Mouse (Mus musculus): Measurements from ENCODE around the gene Evl.

Gene Evl

DNA sequence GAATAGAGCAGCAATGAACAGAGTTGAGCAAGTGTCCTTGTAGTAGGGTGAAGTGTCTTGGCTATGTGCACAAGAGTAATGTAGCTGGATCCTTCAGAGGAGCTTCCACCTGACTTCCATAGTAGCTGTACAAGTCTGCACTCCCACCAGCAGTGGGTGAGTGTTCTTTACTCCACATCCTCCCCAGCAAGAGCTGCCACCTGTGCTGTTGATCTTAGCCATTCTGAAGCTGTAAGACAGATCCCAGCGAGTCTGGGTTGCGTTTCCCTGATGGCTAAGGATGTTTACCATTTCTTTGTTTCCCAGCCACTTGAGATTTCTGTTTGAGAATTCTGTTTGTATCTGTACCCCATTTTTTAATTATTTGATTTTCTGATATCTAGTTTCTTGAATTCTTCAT is 35.6 kb downstream of the Evl start:
- no peak for DNase-seq (ENCODE audit: extremely low read depth, low read depth)

DNA sequence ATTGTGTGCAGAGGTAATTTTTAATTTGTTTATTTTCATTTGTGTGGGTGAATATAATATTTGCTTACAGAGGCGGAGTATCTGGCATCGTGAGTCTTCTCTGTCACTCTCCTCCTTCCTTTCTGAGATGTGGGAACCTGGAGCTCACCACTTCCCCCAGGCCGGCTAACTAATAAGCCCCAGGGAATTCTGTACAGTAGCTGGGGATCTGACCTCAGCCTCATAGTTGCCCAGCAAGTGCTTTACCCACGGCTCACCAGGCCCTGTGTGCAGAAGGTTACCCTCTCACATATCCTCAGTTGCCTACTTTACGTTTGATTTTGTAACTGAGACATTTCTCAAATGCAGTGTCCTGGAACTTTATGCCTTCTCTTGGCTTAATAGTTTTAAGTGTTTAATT is 37.1 kb downstream of the Evl start:
- no peak for DNase-seq (ENCODE audit: extremely low read depth, low read depth)

DNA sequence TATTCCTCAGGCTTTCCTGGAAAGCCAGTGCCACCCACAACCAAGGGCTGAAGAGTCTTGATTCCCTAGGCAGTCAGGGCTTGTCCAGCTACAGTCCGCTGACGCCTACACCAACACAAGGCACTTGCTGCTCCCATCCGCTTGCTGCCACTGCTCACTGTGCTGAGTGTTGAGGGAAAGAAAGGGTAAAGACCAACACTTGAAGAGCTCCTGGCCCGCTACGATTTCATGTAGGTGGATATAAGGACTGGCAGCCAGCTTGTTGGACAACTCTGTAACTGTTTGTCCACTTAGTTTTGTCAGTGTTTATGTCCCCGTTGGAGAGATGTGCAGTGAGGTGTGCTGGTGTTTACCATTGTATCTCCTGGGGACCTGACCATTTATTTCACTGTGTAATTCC is 38.3 kb downstream of the Evl start:
- DNase-seq (ENCODE audit: extremely low read depth, low read depth): no peak

DNA sequence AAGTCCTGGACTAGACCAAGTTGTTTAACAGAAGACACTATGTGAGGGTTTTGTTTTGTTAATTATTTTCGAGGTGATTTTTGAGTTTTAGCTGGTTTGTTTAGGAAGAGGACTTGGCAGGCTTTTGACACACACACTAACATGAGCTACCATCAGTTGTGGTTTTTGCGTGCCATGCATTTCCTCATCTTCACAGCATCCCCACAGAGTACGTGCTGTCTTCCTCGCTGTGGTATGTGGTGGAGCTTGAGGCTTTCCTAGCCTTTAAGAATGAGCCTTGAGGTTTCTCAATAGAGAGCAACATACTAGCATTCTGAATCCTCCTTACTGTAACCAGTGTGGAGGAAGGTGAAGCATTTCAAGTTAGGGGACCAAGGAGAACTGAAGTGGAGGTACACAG is 46.3 kb downstream of the Evl start:
- DNase-seq (ENCODE audit: extremely low read depth, low read depth): no peak

DNA sequence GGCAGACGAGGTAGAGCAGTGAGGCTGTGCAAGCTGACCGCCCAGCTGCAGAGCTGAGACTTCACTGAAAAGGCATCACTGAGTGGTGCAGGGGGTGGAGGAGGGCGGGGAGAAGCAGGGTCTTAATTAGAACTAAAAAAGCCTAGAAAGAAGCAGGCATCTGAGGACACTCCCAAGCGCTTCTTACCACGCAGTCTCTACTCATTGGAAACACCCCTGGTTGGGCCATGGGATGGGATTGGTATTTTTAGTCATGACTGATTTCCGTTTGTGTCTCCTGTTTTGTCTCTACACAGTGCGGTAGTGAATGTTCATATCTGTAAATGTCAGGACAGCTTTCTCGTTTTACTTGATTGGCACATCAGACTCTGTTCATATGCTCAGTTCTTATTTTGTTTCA is 46.8 kb downstream of the Evl start:
- DNase-seq (ENCODE audit: extremely low read depth, low read depth): no peak

DNA sequence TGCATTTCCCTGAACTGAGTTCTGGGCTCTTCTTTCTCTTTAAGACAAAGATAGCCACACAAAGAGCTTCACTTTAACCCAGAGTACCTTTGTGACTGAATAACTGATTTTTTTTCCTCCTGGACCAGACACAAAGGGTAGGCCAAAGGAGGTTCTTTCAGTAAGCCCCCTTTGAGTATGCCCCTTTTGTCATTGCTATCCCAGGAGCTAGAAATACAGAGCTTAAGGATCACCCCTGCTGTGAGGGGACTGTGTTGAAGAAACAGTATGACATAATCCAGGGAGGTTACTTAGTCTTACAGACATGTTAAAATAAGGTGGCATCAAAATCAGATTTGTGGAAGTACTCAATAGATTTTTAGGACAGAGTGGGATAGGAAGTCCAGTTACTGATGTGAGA is 50.0 kb downstream of the Evl start:
- no peak for DNase-seq (ENCODE audit: extremely low read depth, low read depth)

DNA sequence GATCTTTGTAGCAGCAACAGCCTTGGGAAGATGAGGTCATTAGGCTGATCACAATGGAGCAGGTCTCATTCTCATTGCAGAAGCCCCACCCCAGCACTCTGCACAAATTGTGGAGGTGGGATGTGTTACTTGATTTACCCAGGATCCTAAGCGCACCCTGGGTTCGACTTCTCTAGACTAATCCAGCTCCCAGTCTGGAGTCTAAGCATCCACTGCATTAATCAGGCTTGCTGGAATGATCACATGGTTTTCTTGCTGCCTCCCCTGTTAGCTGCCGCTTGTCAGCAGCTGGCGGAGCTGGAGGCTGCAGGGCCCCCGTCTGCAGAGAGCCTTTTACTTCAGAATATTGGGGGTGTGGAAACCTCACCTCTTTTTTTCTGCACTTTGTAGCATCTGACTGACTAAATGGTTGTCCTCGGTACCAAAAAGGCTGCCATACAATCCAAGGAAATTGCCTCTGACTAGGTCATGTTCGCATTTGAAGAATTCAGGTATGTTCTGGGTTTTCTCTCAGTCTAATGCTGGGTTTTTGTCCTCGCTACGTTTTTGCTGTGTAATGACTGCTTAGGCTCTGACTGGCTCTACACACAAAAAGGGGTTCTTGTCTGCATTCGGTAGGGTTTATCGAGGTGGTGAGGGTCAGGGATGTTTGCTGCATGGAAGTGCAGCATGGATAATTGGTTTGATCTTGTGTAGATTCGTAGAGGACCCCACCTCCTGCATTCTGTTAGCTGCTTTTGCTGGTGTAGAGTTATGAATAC is 51.2 kb downstream of the Evl start:
- no peak for DNase-seq (ENCODE audit: extremely low read depth, low read depth)

DNA sequence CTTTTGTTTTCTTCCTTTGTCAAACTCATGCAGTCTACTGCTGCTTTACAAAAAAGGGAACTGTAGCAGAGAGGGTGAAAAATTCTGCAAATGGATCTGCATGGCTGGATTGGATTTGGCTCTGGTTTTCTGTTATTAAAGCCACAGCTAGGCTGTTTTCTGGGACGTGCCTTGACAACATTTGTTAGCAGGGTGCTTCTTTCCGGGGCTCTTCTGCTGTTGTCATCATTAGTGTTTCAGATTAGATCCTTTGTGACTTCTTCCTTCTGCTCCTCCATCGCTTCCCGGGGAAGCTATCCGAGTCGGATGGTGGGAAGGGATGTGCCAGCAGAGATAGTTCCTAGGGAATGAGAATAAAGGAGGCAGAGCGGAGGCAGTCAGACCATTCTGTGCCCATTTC is 51.8 kb downstream of the Evl start:
- DNase-seq (ENCODE audit: extremely low read depth, low read depth): no peak

DNA sequence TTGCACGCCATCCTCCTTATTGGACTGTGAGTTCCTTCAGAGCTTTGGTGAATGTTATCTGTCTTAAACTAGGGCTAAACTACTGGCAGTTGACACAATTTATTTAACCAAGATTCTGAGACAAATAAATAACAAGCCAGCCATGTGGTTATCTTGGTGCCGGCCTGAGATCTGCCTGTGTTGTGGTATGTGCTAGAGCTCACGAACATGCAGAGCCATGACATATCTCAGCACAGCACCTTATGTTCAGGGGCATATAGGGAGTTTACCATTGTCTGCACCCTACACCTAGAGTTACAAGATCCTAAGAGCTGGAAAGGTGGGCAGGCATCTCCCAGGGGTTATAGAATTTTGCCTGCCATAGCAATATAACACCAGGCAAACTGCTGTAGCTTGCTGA is 54.9 kb downstream of the Evl start:
- DNase-seq (ENCODE audit: extremely low read depth, low read depth): no peak

DNA sequence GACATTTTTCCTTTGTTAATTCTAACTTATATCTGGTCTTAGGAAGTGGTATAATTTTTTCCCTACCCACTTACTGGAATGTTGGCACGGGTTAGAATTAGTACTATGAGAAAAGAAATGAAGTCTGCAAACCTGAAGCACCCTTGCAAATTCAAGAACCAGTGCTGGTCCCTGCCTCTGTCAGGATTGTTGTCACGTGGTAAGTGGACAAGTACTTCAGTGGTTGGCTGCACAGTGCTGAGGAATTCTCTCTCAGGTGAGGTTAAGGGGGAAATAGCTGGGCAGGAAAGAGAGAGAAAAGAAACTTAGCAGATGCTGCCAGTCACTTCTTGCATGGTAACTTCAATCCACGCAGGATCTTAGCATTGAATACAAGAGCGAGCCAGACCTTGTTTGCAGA is 55.7 kb downstream of the Evl start:
- no peak for DNase-seq (ENCODE audit: extremely low read depth, low read depth)

DNA sequence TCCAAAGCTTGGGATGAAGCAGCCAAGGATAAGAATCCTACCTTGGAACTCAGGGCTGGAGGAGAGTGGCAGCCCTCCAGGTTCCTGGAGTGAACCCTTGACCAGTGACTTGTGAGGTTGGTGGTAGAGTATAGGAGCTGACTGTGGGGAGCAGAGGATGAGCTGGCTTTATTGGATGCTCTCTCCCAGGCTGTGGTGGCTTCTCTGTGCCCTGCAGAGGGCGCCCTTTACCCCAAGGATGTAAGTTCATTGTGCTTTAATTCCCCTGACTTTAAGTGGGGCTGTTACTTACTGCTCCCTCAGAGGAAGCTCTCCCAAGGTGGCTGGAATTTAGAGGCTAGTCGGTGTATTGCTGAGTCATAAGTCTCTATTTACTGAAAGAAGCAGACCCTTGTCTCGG is 58.6 kb downstream of the Evl start:
- DNase-seq (ENCODE audit: extremely low read depth, low read depth): no peak

DNA sequence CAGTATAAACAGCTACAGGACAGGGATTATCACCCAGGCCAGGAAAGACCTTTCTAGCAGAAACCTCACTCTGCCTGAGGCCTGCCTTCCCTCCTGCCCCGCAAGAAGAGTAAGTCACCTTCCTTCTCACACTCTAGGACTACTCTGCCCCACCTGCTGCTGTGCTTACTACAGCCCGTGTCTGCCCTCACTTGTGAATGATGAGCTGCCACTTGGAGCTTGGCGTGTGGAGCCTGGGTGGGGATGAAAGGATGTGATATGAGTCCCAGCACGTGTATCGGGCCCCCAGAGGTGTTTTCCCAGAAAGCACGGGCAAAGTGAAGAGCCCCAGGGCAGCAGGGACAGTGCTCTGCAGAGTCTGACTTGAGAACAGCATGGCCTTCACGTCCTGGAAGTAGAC is 63.0 kb downstream of the Evl start:
- DNase-seq (ENCODE audit: extremely low read depth, low read depth): no peak

DNA sequence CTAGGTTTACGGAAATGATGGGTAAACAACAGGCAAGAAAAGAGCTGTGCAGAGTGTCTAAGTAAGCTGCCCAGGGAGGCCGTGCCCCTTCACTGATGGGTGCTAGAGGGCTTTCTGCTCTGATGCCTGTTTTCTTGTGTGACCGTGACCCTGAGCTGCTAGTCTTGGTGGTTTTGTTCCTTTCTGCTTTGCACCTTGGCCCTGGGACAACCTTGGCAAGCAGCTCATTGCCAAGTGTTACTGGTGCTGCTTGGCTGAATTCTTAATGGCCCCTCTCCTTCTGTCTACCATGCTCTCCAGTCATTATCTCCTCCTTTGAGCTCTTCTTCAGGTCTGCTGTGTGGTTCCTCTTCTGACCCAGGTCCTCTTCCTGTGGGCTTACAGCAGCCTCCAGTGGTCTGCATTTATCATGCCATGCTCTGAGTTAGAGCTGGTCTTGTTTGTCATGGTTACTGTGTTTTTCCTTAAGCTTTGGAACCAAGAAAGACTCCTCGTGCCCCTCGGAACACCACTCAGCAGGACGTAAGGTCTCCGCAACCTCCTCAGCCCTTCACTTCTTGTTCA is 65.4 kb downstream of the Evl start:
- DNase-seq (ENCODE audit: extremely low read depth, low read depth): no peak

DNA sequence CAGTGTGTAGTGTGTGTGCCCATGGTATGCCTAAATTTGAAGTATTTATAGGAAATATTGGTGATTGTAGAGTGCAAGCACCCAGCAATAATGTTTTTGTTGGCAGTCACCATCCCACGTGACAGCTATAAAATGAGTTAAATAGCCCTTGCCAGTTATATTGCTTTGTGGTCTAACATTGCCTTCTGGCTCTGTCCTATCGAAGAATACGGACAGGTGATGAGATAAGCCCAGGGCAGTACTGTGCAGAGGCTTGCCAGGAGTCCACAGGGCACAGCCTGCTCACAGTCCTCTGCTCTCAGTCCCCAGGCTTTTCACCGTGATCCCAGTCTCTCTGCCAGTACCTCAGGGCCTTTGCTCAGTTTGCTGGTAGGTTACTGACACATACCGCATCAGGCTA is 67.9 kb downstream of the Evl start:
- no peak for DNase-seq (ENCODE audit: extremely low read depth, low read depth)

DNA sequence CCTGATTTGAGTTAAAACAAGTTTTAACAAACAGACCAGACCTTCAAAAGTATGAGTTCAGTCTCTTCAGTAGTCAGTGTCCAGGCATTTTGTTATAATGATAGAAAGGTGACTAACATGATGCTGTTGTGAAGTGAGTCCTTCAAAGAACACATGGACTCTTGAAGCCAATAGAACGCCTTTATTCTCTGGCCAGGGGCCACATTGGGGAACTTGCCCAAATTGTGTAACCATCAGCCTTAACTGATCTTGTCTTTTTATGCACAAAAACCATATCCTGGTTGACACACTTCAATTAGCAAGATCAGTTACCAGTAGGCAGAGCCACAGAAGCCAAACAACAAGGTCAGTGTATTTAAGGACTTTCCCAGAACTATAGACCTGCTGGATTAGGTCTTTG is 75.0 kb downstream of the Evl start:
- DNase-seq (ENCODE audit: extremely low read depth, low read depth): no peak

DNA sequence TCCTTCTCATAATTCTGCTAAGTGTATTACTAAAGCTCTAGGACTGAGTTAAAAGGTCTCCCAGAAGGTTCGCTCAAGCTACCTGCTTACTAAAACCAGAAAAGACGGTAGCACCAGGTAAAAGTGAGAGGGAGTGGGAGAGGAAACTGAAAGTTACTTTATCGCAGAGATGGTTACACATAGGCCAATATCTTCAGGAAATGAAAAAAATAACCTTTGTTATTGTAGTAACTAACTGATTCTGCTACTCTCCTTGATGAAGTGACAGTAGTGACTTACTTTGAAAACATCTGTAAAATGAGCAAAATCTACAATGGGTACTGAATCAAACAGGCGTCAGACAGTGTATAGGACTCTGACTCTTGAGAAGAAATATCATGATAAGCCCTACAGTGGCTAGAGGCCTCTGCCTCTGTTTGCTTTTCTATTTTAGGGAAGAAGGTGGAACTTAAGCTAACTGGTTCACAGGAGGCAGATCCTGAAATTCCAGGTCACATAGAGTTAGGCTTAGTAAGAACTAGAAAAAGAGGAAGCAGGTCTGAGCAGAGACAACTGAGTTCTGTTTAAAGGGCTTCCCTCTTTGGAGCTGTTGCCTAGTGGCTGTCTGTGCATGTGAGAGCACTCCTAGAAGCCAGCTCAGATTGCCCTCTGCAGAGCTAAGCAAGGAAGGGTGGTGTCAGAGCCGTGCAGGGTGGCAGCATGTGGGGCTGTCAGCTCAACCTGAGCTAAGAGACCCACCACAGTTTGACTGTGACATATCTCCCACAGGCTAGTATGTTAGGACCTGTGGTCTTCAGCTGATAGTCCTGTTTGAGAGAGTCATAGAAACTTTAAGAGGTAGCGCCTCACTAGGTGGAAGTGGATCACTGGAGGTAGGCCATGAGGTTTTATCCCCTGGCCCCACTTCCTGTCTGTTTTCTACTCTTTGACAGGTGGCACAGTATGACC is 76.5 kb downstream of the Evl start:
- DNase-seq (ENCODE audit: extremely low read depth, low read depth): no peak

DNA sequence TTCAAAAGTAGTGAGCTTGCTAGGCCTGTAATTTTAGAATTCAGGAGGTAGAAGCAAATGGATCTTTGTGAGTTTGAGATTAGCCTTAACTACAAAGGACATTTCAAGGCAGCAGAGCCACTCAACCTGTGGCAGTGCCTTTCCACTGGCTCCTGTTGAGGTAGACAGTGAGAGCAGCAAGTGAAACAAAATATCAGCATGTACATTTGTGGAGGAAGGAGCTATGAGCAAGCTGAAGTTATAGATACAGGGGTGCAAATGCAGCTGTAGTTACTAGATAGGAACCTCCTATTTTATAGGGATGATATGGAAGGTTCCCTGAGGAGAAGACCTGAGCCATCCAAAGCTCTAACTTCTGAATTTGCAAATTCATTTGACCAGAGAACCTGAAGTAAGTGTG is 78.0 kb downstream of the Evl start:
- DNase-seq (ENCODE audit: extremely low read depth, low read depth): no peak

DNA sequence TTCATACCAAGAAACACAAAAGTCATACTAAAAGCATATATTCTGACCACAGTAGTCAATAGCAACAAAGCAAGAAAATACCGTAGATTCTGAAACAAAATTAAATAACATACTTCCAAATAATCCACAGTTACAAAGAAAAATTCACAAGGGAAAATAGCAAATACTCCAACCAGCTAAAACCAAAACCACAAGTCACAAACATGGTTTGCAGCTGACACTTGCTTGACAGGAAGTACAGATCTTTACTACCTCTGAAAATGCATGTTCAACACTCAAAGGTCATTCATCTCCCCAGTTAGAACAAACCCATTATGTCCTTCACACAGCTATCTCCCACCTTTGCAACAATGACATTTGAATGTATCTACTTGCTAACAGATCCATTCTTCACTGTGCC is 79.5 kb downstream of the Evl start:
- no peak for DNase-seq (ENCODE audit: extremely low read depth, low read depth)

DNA sequence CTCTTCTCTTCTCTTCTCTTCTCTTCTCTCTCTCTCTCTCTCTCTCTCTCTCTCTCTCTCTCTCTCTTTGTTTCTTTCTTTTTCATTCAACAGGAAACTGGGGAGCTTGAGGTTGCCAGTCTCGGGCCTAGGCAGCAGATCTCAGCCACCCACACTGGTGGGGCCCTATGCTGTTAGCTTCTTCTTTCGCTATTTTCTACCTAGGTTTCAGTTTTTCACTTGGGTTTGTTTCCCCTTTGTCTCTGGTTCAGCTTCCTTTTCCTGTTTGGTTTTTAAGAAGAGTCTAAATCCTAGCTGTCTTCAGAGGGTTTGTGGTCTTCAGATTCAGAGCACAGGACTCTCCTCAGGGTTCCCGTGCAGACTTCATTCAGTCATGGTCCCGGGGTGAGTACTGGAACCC is 81.0 kb downstream of the Evl start:
- no peak for DNase-seq (ENCODE audit: extremely low read depth, low read depth)

DNA sequence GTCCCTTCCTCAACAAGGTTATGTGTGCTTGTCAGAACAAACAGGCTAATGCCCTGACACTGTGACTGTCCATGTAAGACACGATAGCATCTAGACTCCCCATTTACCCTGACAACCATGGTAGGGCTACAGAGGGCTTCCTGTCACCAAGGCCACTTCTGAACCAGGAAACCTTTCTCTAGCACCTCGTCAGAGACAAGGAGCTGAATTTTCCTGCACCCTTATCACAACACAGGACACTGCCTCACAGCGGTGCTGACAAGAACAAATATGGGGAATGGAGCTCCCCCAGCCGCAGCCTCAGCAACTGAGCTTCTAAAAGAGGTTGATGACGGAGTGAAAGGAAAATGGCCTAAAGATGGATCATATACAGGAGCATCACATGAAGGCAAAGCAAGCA is 82.9 kb downstream of the Evl start:
- DNase-seq (ENCODE audit: extremely low read depth, low read depth): no peak

DNA sequence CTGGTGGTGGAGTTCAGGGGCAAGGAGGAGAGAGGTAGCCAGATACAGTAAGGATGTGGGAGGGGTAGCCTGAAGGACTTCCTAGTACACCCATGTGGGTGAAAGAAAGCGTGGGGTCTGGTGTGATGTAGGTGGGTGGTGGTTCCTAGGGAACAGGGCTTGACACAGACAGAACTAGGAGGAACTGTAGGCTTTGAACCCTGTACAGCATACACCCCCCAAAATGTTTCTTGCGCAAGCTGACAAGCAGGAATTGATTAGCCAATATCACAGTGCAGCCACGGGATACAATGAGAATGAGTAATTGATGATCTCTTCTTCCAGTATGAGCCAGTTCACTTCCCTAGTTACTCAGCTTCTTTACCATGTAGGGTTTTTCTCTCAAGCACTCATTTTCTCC is 84.6 kb downstream of the Evl start:
- DNase-seq (ENCODE audit: extremely low read depth, low read depth): no peak

DNA sequence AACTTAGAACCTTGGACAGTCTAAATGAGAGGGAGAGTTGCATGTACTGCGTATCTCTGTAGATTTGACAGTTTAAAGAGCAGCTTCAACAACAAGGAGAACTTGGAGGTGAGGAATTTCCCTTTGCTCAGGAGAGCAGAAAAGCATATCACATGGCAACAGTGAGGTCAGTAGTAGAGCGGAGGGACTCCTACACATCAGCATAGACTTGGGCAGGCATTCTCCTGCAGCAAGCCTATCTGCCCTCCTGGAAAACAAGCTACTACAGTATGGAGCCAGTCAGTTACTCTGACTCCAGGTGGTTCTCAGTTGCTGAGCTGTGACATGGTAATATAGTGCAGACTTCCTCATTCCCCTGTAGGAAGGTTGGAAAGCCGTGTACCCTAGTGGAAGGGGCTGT is 87.5 kb downstream of the Evl start:
- no peak for DNase-seq (ENCODE audit: extremely low read depth, low read depth)

DNA sequence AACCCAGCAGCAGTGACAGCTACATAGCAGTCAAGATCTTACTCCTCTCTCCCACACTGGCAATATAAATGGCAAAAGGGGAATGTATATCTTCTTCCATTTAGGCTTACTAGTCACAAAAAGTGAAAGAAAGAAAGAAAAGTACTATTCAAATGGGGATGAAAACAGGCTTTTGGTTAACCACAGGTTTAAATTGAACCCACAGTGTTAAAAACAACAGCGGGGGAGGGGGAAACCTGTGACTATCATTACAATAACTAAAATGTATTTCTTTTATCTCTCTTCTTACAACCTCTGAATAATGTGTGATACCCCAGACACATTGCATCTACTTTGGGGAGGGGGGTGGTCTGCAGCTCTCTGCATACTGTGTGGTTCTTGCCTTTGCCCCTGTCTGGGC is 91.7 kb downstream of the Evl start:
- DNase-seq (ENCODE audit: extremely low read depth, low read depth): no peak

All from MEL-GATA-1-ER (cell line).